12 mouse cellular contexts compared by ENCODE assay signal in genomic region chr7:142019699-142020098, GRCm38 (mm10). TPM values are rescaled to one million over a fixed set of nuclear protein-coding genes. Genes with fewer than 3 reads are reported as not detected.
DNase-seq lines count a peak whose midpoint lies in the region; ATAC-seq and TF ChIP-seq lines count a peak whose summit lies in the region.
"Had no signal": no experiment of that assay in that cellular context is flagged by ENCODE, and none has a peak within 500 bp of the region (broad histone marks: within the 10 kb centered on the region; RNA-seq: fewer than 3 reads in every experiment).

No protein-coding gene starts in this region.

- ATAC-seq in lung, embryonic 14.5 days (ENCODE audit: insufficient read depth) = no peak
- peak; percentile 65 for ATAC-seq in erythroblast, adult 5-6 weeks (replicated peaks; ENCODE audit: low FRiP score, poor library complexity, severe bottlenecking)
- ATAC-seq: inflammation-experienced regulatory T-cells, adult 6 months; midbrain, embryonic 15.5 days had no signal

- no peak for DNase-seq in cerebellum, adult 2 months
- DNase-seq in cerebellum, adult 18-20 months = no peak
- DNase-seq in lung, embryonic 14.5 days = no peak
- DNase-seq in lung, postnatal 10 days = no peak
- peak; percentile 57 for DNase-seq in lung, postnatal 36 days
- no peak for DNase-seq in gastrocnemius, adult 18-20 months (ENCODE audit: low spot score)
- no peak for DNase-seq in right cerebral cortex, adult 18-20 months

- H3K4me1 ChIP-seq in cerebellum, adult 2 months (ENCODE audit: control insufficient read depth, insufficient read depth, low read length) = peaks cover 30% of the 10 kb centered on the region
- H3K4me1 ChIP-seq in lung, embryonic 14.5 days (ENCODE audit: insufficient read depth) = no peaks in the 10 kb centered on the region
- H3K4me1 ChIP-seq: embryonic facial prominence, embryonic 12.5 days; midbrain, embryonic 15.5 days had no signal

- no peak overlapping the region for H3K4me3 ChIP-seq in cerebellum, adult 2 months (replicated peaks; ENCODE audit: insufficient read depth, low read depth, low read length)
- H3K4me3 ChIP-seq in lung, embryonic 14.5 days (ENCODE audit: low read depth, low read length) = no peak overlapping the region
- H3K4me3 ChIP-seq: embryonic facial prominence, embryonic 12.5 days; heart, embryonic 15.5 days; midbrain, embryonic 15.5 days had no signal

- peak; percentile 36; the same call in 1 of the 2 replicates for TF ChIP-seq CTCF in cerebellum, adult 2 months (IDR thresholded peaks at IDR 0.05; ENCODE audit: borderline replicate concordance, insufficient read depth, low read depth, low read length)
- TF ChIP-seq CTCF in lung, embryonic 14.5 days (IDR thresholded peaks at IDR 0.05; ENCODE audit: low read depth) = peak; percentile 37; the same call in 1 of the 2 replicates

- no peaks in the 10 kb centered on the region for H3K27me3 ChIP-seq in cerebellum, adult 2 months (ENCODE audit: control insufficient read depth, insufficient read depth, low read length)
- no peaks in the 10 kb centered on the region for H3K27me3 ChIP-seq in lung, embryonic 14.5 days (ENCODE audit: insufficient read depth, low read length)
- H3K27me3 ChIP-seq: embryonic facial prominence, embryonic 12.5 days; heart, embryonic 15.5 days; midbrain, embryonic 15.5 days had no signal

- H3K4me2 ChIP-seq in lung, embryonic 14.5 days = no peak overlapping the region
- H3K4me2 ChIP-seq: embryonic facial prominence, embryonic 12.5 days; heart, embryonic 15.5 days; midbrain, embryonic 15.5 days had no signal

- no peak for TF ChIP-seq POLR2A in cerebellum, adult 2 months (IDR thresholded peaks at IDR 0.05; ENCODE audit: borderline replicate concordance, insufficient read depth, low read length)

- no peak overlapping the region for H3K9ac ChIP-seq in lung, embryonic 14.5 days
- H3K9ac ChIP-seq: embryonic facial prominence, embryonic 12.5 days; heart, embryonic 15.5 days; midbrain, embryonic 15.5 days had no signal

- H3K36me3 ChIP-seq in lung, embryonic 14.5 days (ENCODE audit: insufficient read depth) = peaks cover 6% of the 10 kb centered on the region; the same call in 1 of the 2 replicates
- H3K36me3 ChIP-seq: midbrain, embryonic 15.5 days had no signal

- 55% methylated on average over 2 of the region's 2 CpGs for WGBS in cerebellum, adult 2 months
- 52% methylated on average over 2 of the region's 2 CpGs for WGBS in lung, embryonic 14.5 days

- H3K9me3 ChIP-seq in lung, embryonic 14.5 days (ENCODE audit: low read depth, low read length) = no peaks in the 10 kb centered on the region
- H3K9me3 ChIP-seq: embryonic facial prominence, embryonic 12.5 days; heart, embryonic 15.5 days; midbrain, embryonic 15.5 days had no signal

- H3K27ac ChIP-seq in cerebellum, adult 2 months (ENCODE audit: insufficient read depth, low read length) = no peak overlapping the region
- H3K27ac ChIP-seq in lung, embryonic 14.5 days (ENCODE audit: low read depth) = no peak overlapping the region
- H3K27ac ChIP-seq: embryonic facial prominence, embryonic 12.5 days; midbrain, embryonic 15.5 days had no signal

RNA-seq across cellular contexts. Expression of gene Mob2, which starts 41.2 kb away (rescaled TPM):
- 67.5 and 73.4 TPM in 2 replicates for polyA plus RNA-seq in cerebellum, adult 2 months (2012; rRNA removed)
- polyA plus RNA-seq in lung, embryonic 14.5 days (2014; fragmentation: Nextera tagmentation; extraction: Ambion mirVana) = 76.2 and 78.4 TPM in 2 replicates
- 67.1 and 69.6 TPM in 2 replicates for total RNA-seq in erythroblast, adult 5-6 weeks (2015; ENCODE audit: low replicate concordance)
- total RNA-seq in erythroblast, adult 5-6 weeks (2017; ENCODE audit: low replicate concordance) = 75.1 and 76.9 TPM in 2 replicates
- total RNA-seq in gastrocnemius, adult 18-20 months (2021) = 10 to 100 TPM; 49.6 to 51.8 TPM
